In genomic region chr2:70248616-70249015, GRCm38 (mm10) we compare ENCODE assay signal across 25 mouse cellular contexts.
DNase-seq lines count a peak whose midpoint lies in the region; ATAC-seq lines count a peak whose summit lies in the region.
"Had no signal": no experiment of that assay in that cellular context is flagged by ENCODE, and none has a peak within 500 bp of the region (broad histone marks: within the 10 kb centered on the region; RNA-seq: fewer than 3 reads in every experiment).

No protein-coding gene starts in this region.

- no peak overlapping the region for H3K4me3 ChIP-seq in kidney, embryonic 15.5 days (replicated peaks)
- H3K4me3 ChIP-seq: embryonic facial prominence, embryonic 12.5 days; embryonic facial prominence, embryonic 15.5 days; gastrocnemius, adult 2 months; hindbrain, embryonic 10.5 days; hindbrain, embryonic 13.5 days had no signal

- no peak overlapping the region for H3K4me2 ChIP-seq in kidney, embryonic 15.5 days
- H3K4me2 ChIP-seq: embryonic facial prominence, embryonic 12.5 days; embryonic facial prominence, embryonic 15.5 days; heart, embryonic 11.5 days; hindbrain, embryonic 13.5 days had no signal

- no peaks in the 10 kb centered on the region; the same call in 1 of the 2 replicates for H3K4me1 ChIP-seq in kidney, embryonic 15.5 days
- H3K4me1 ChIP-seq: embryonic facial prominence, embryonic 12.5 days; embryonic facial prominence, embryonic 15.5 days; hindbrain, embryonic 10.5 days; hindbrain, embryonic 13.5 days had no signal

- no peak overlapping the region for H3K27ac ChIP-seq in kidney, embryonic 15.5 days
- H3K27ac ChIP-seq: embryonic facial prominence, embryonic 12.5 days; embryonic facial prominence, embryonic 15.5 days; gastrocnemius, adult 2 months; hindbrain, embryonic 10.5 days; hindbrain, embryonic 13.5 days had no signal

- peak; percentile 27 for DNase-seq in kidney, adult 11 months
- DNase-seq in kidney, adult 8-10 months: peak; percentile 41 to 49
- DNase-seq in kidney, postnatal 10 days: no peak
- peak; percentile 13 for DNase-seq in kidney, postnatal 14 days
- peak; percentile 46 to 65 for DNase-seq in kidney, postnatal 25 days
- no peak for DNase-seq in ovary, postnatal 14 days (ENCODE audit: low spot score)
- DNase-seq: adrenal gland, adult 2 months; adrenal gland, postnatal 14 days; cerebellum, adult 11 months; cerebellum, adult 2 months; cerebellum, adult 9-11 months; cerebellum, postnatal 25 days; forebrain, postnatal 0 days; gastrocnemius, adult 2 months; gastrocnemius, postnatal 14 days; heart, adult 18-20 months had no signal

- no peaks in the 10 kb centered on the region for H3K9me3 ChIP-seq in kidney, embryonic 15.5 days (replicated peaks)
- H3K9me3 ChIP-seq: embryonic facial prominence, embryonic 12.5 days; embryonic facial prominence, embryonic 15.5 days; hindbrain, embryonic 10.5 days; hindbrain, embryonic 13.5 days had no signal

- H3K36me3 ChIP-seq in kidney, embryonic 15.5 days: no peaks in the 10 kb centered on the region
- H3K36me3 ChIP-seq: embryonic facial prominence, embryonic 12.5 days; embryonic facial prominence, embryonic 15.5 days; hindbrain, embryonic 10.5 days; hindbrain, embryonic 13.5 days had no signal

- no peak for ATAC-seq in kidney, embryonic 15.5 days (replicated peaks; ENCODE audit: low FRiP score)
- ATAC-seq: CD4-positive, CD25-positive, alpha-beta regulatory T cell, adult 4 months; forebrain, embryonic 14.5 days; forebrain, postnatal 0 days; hindbrain, embryonic 16.5 days had no signal

- WGBS in kidney, embryonic 15.5 days: 85% methylated on average over 7 of the region's 7 CpGs

- no peak overlapping the region for H3K9ac ChIP-seq in kidney, embryonic 15.5 days
- H3K9ac ChIP-seq: embryonic facial prominence, embryonic 12.5 days; embryonic facial prominence, embryonic 15.5 days; forebrain, postnatal 0 days; hindbrain, embryonic 13.5 days had no signal

- H3K27me3 ChIP-seq in kidney, embryonic 15.5 days: no peaks in the 10 kb centered on the region
- H3K27me3 ChIP-seq: embryonic facial prominence, embryonic 12.5 days; embryonic facial prominence, embryonic 15.5 days; hindbrain, embryonic 13.5 days had no signal

Comparison
In these comparisons a context has a peak if more than half of its experiments do, and no peak if none do; other contexts are left out.
1. DNase-seq: peak in kidney, adult 11 months (single experiment), kidney, adult 8-10 months (2 of 2), kidney, postnatal 14 days (single experiment) and kidney, postnatal 25 days (2 of 2); none in kidney, postnatal 10 days (single experiment) and ovary, postnatal 14 days (single experiment).